Mouse (Mus musculus) ES-E14 (cell line): Measurements from ENCODE around the gene Slc35e3.

ENCODE experiments used
- HCFC1 ChIP-seq: IDR thresholded peaks from 2 replicates; pipeline ENCODE4 v1.6.1; 2012; ENCODE audit warnings: low read length, inconsistent platforms, borderline replicate concordance; ENCODE audit not compliant: insufficient read depth
- MAFK ChIP-seq: IDR thresholded peaks from 2 replicates; pipeline ENCODE4 v1.6.1; 2014; ENCODE audit warnings: mild to moderate bottlenecking, low read depth, low read length, inconsistent platforms; ENCODE audit not compliant: insufficient read depth
- ZC3H11A ChIP-seq: IDR thresholded peaks from 2 replicates; pipeline ENCODE4 v1.6.1; 2012; ENCODE audit warnings: low read depth, mild to moderate bottlenecking, inconsistent platforms, low read length, borderline replicate concordance
- ZNF384 ChIP-seq: IDR thresholded peaks from 2 replicates; pipeline ENCODE4 v1.6.1; 2012; ENCODE audit warnings: low read depth, low read length, inconsistent platforms

GRCm38 (mm10) chr10:117775401-117776144, 29.4 kb upstream of the Slc35e3 start:
- TF ChIP-seq ZNF384 (no peak), ZC3H11A (no peak), MAFK (no peak), HCFC1 (no peak)
